Mouse (Mus musculus) limb, embryonic 14.5 days (tissue): Measurements from ENCODE around the gene Dpt. TPM values are rescaled to one million over a fixed set of nuclear protein-coding genes. Genes with fewer than 3 reads are reported as not detected.

Experiments
- ATAC-seq: fragments of 200-750 bp; cut with Nextera tagmentation; 2 replicates; pipeline ENCODE4 v1.8.0; 2017; ENCODE audit warnings: low read depth, moderate number of reproducible peaks, moderate TSS enrichment; ENCODE audit not compliant: low FRiP score
- DNase-seq: peaks from one replicate; pipeline ENCODE4 v3.0.0-alpha.2; 2015; ENCODE audit warnings: low spot score
- H3K27ac ChIP-seq: fragments of 300-500 bp; sonication (generic); replicated peaks from 2 replicates; pipeline ENCODE4 v1.5.1; 2014; ENCODE audit warnings: low read depth, mild to moderate bottlenecking, low read length, moderate library complexity, mixed read lengths
- H3K27me3 ChIP-seq: fragments of 300-500 bp; sonication (generic); 2 replicates; pipeline ENCODE4 v1.6.1; 2014; ENCODE audit warnings: low read length, mixed read lengths; ENCODE audit not compliant: control insufficient read depth, insufficient read depth
- H3K36me3 ChIP-seq: fragments of 300-500 bp; sonication (generic); 2 replicates; pipeline ENCODE4 v1.6.1; 2014; ENCODE audit warnings: mild to moderate bottlenecking, low read length, moderate library complexity, mixed read lengths; ENCODE audit not compliant: control insufficient read depth, insufficient read depth
- H3K4me1 ChIP-seq: fragments of 300-500 bp; sonication (generic); 2 replicates; pipeline ENCODE4 v1.6.1; 2014; ENCODE audit warnings: antibody characterized with exemption, low read length, mixed read lengths; ENCODE audit not compliant: control insufficient read depth, insufficient read depth
- H3K4me2 ChIP-seq: fragments of 300-500 bp; sonication (generic); replicated peaks from 2 replicates; pipeline ENCODE4 v1.6.1; 2014; ENCODE audit warnings: low read depth, mild to moderate bottlenecking, low read length, moderate library complexity; ENCODE audit not compliant: severe bottlenecking
- H3K4me3 ChIP-seq: fragments of 300-500 bp; sonication (generic); replicated peaks from 2 replicates; pipeline ENCODE4 v1.5.1; 2014; ENCODE audit warnings: low read length
- H3K9ac ChIP-seq: fragments of 300-500 bp; sonication (generic); 2 replicates; pipeline ENCODE4 v1.6.1; 2014; ENCODE audit warnings: mild to moderate bottlenecking, low read depth, low read length, moderate library complexity; ENCODE audit not compliant: severe bottlenecking
- H3K9me3 ChIP-seq: fragments of 300-500 bp; sonication (generic); 2 replicates; pipeline ENCODE4 v1.6.1; 2016; ENCODE audit warnings: low read length; ENCODE audit not compliant: control insufficient read depth
- POLR2A ChIP-seq: fragments of 200-500 bp; IDR thresholded peaks from 2 replicates; pipeline ENCODE4 v1.8.0; 2012; ENCODE audit warnings: inconsistent platforms, mild to moderate bottlenecking, moderate library complexity, borderline replicate concordance; ENCODE audit not compliant: insufficient read depth, insufficient read length; ENCODE audit errors: extremely low read depth
- WGBS: fragments of 180-500 bp; shearing (Covaris S2); extraction: QIAGEN DNeasy Blood & Tissue Kit; methylation state at CpG from one replicate; pipeline ENCODE4 v1.1.7; 2014; 5-methylcytosine and 5-hydroxymethylcytosine counted together
- polyA plus RNA-seq, 2 experiments: library from polyadenylated mRNA; depleted of rRNA in 1 of 2; stranded (reverse) in 1 of 2; unstranded in 1 of 2; fragments of >200 nt; fragmentation: Nextera tagmentation in 1 of 2; extraction: Ambion mirVana in 1 of 2; gene quantifications; 2 replicates each; pipeline versions ENCODE4 v1.2.1 to v1.2.3; 2012 to 2014

Gene Dpt
- polyA plus RNA-seq, 2 experiments, result 31.6 to 34.0 TPM

- ATAC-seq, result no peak
- WGBS, result 81% methylated on average over 11 of the region's 11 CpGs
- Histone ChIP-seq H3K27ac (no peak overlapping the region), H3K4me3 (no peak overlapping the region), H3K4me1 (no peaks in the 10 kb centered on the region), H3K9ac (no peak overlapping the region), H3K27me3 (no peaks in the 10 kb centered on the region), H3K4me2 (no peak overlapping the region), H3K9me3 (no peaks in the 10 kb centered on the region), H3K36me3 (no peaks in the 10 kb centered on the region)
- TF ChIP-seq POLR2A, result no peak
- no peak for DNase-seq
Measured at GRCm38 (mm10) chr1:164804277-164804676, 7.8 kb downstream of the Dpt start.

- Histone ChIP-seq H3K9ac (no peak overlapping the region), H3K4me2 (no peak overlapping the region), H3K4me3 (no peak overlapping the region), H3K4me1 (no peaks in the 10 kb centered on the region), H3K27me3 (no peaks in the 10 kb centered on the region), H3K27ac (no peak overlapping the region), H3K9me3 (no peaks in the 10 kb centered on the region), H3K36me3 (no peaks in the 10 kb centered on the region)
- DNase-seq (no peak), ATAC-seq (no peak)
- WGBS, result 70% methylated on average over 10 of the region's 10 CpGs
- no peak for TF ChIP-seq POLR2A
Measured at GRCm38 (mm10) chr1:164804751-164805435, 8.4 kb downstream of the Dpt start.

- no peak overlapping the region for H3K4me3 ChIP-seq
- no peaks in the 10 kb centered on the region for H3K36me3 ChIP-seq
- no peak overlapping the region for H3K4me2 ChIP-seq
- no peaks in the 10 kb centered on the region for H3K27me3 ChIP-seq
- no peaks in the 10 kb centered on the region for H3K4me1 ChIP-seq
- DNase-seq (no peak), ATAC-seq (no peak)
- no peak overlapping the region for H3K9ac ChIP-seq
- no peak overlapping the region for H3K27ac ChIP-seq
- 91% methylated on average over 2 of the region's 2 CpGs for WGBS
- no peak for TF ChIP-seq POLR2A
- H3K9me3 ChIP-seq, result no peaks in the 10 kb centered on the region
Measured at GRCm38 (mm10) chr1:164809371-164809770, 12.9 kb downstream of the Dpt start.

- Histone ChIP-seq H3K9ac (no peak overlapping the region), H3K4me2 (no peak overlapping the region), H3K27me3 (no peaks in the 10 kb centered on the region), H3K9me3 (no peaks in the 10 kb centered on the region), H3K27ac (no peak overlapping the region), H3K4me3 (no peak overlapping the region), H3K4me1 (no peaks in the 10 kb centered on the region), H3K36me3 (no peaks in the 10 kb centered on the region)
- no peak for ATAC-seq
- 97% methylated on average over 3 of the region's 3 CpGs for WGBS
- TF ChIP-seq POLR2A, result no peak
- no peak for DNase-seq
Measured at GRCm38 (mm10) chr1:164811296-164811695, 14.9 kb downstream of the Dpt start.

GRCm38 (mm10) chr1:164814243-164814642 is 17.8 kb downstream of the Dpt start:
- Histone ChIP-seq H3K9ac (no peak overlapping the region), H3K4me2 (no peak overlapping the region), H3K27me3 (no peaks in the 10 kb centered on the region), H3K27ac (no peak overlapping the region), H3K9me3 (no peaks in the 10 kb centered on the region), H3K4me1 (no peaks in the 10 kb centered on the region), H3K36me3 (no peaks in the 10 kb centered on the region), H3K4me3 (no peak overlapping the region)
- no peak for TF ChIP-seq POLR2A
- ATAC-seq (no peak), DNase-seq (no peak)
- WGBS, result 54% methylated on average over 2 of the region's 2 CpGs

- Histone ChIP-seq H3K27me3 (no peaks in the 10 kb centered on the region), H3K4me1 (no peaks in the 10 kb centered on the region), H3K4me2 (no peak overlapping the region), H3K27ac (no peak overlapping the region), H3K9ac (no peak overlapping the region), H3K9me3 (no peaks in the 10 kb centered on the region), H3K36me3 (no peaks in the 10 kb centered on the region), H3K4me3 (no peak overlapping the region)
- no peak for ATAC-seq
- DNase-seq, result no peak
- no peak for TF ChIP-seq POLR2A
- WGBS, result 66% methylated on average over 5 of the region's 5 CpGs
Measured at GRCm38 (mm10) chr1:164815330-164815729, 18.9 kb downstream of the Dpt start.
